Mouse (Mus musculus): ENCODE data around the gene Socs3. TPM values are rescaled to one million over a fixed set of nuclear protein-coding genes. Genes with fewer than 3 reads are reported as not detected.

Socs3 gene
- polyA plus RNA-seq, 1 experiment from 2014 or later = 11.7 TPM

GRCm38 (mm10) chr11:117975211-117975967 is 5.5 kb upstream of the Socs3 start:
- H3K36me3 ChIP-seq (ENCODE audit: control insufficient read depth, insufficient read depth) = no peaks in the 10 kb centered on the region
- no peaks in the 10 kb centered on the region for H3K27me3 ChIP-seq (replicated peaks; ENCODE audit: control insufficient read depth, insufficient read depth, low read length)
- H3K9ac ChIP-seq (replicated peaks; ENCODE audit: low read depth, low read length) = no peak overlapping the region
- WGBS = 4% methylated on average over 18 of the region's 18 CpGs
- H3K4me2 ChIP-seq (ENCODE audit: low read length) = no peak overlapping the region
- H3K4me1 ChIP-seq (replicated peaks; ENCODE audit: control insufficient read depth, insufficient read depth, low read length) = peaks cover 18% of the 10 kb centered on the region
- ATAC-seq = no peak
- no peaks in the 10 kb centered on the region for H3K9me3 ChIP-seq (ENCODE audit: control insufficient read depth, low read length)
- H3K27ac ChIP-seq (ENCODE audit: low read length) = no peak overlapping the region
- H3K4me3 ChIP-seq (replicated peaks; ENCODE audit: low read length) = no peak overlapping the region

GRCm38 (mm10) chr11:117974327-117975125 is 4.7 kb upstream of the Socs3 start:
- Histone ChIP-seq H3K9ac (replicated peaks; ENCODE audit: low read depth, low read length) (no peak overlapping the region), H3K4me1 (replicated peaks; ENCODE audit: control insufficient read depth, insufficient read depth, low read length) (peaks cover 18% of the 10 kb centered on the region), H3K27me3 (replicated peaks; ENCODE audit: control insufficient read depth, insufficient read depth, low read length) (no peaks in the 10 kb centered on the region), H3K27ac (ENCODE audit: low read length) (no peak overlapping the region), H3K4me3 (replicated peaks; ENCODE audit: low read length) (no peak overlapping the region), H3K9me3 (ENCODE audit: control insufficient read depth, low read length) (no peaks in the 10 kb centered on the region), H3K4me2 (ENCODE audit: low read length) (no peak overlapping the region), H3K36me3 (ENCODE audit: control insufficient read depth, insufficient read depth) (no peaks in the 10 kb centered on the region)
- no peak for ATAC-seq
- 32% methylated on average over 14 of the region's 14 CpGs for WGBS

GRCm38 (mm10) chr11:117973569-117973968 is 3.7 kb upstream of the Socs3 start:
- ATAC-seq = no peak
- Histone ChIP-seq H3K36me3 (ENCODE audit: control insufficient read depth, insufficient read depth) (no peaks in the 10 kb centered on the region), H3K4me3 (replicated peaks; ENCODE audit: low read length) (no peak overlapping the region), H3K27me3 (replicated peaks; ENCODE audit: control insufficient read depth, insufficient read depth, low read length) (no peaks in the 10 kb centered on the region), H3K4me2 (ENCODE audit: low read length) (no peak overlapping the region), H3K9ac (replicated peaks; ENCODE audit: low read depth, low read length) (no peak overlapping the region), H3K4me1 (replicated peaks; ENCODE audit: control insufficient read depth, insufficient read depth, low read length) (peaks cover 20% of the 10 kb centered on the region), H3K9me3 (ENCODE audit: control insufficient read depth, low read length) (no peaks in the 10 kb centered on the region), H3K27ac (ENCODE audit: low read length) (no peak overlapping the region)
- WGBS = 42% methylated on average over 5 of the region's 5 CpGs

GRCm38 (mm10) chr11:117972656-117973558 is 3.1 kb upstream of the Socs3 start:
- Histone ChIP-seq H3K4me1 (replicated peaks; ENCODE audit: control insufficient read depth, insufficient read depth, low read length) (peaks cover 25% of the 10 kb centered on the region), H3K9me3 (ENCODE audit: control insufficient read depth, low read length) (no peaks in the 10 kb centered on the region), H3K4me2 (ENCODE audit: low read length) (no peak overlapping the region), H3K27me3 (replicated peaks; ENCODE audit: control insufficient read depth, insufficient read depth, low read length) (no peaks in the 10 kb centered on the region), H3K9ac (replicated peaks; ENCODE audit: low read depth, low read length) (no peak overlapping the region), H3K27ac (ENCODE audit: low read length) (no peak overlapping the region), H3K36me3 (ENCODE audit: control insufficient read depth, insufficient read depth) (no peaks in the 10 kb centered on the region), H3K4me3 (replicated peaks; ENCODE audit: low read length) (no peak overlapping the region)
- 59% methylated on average over 11 of the region's 11 CpGs for WGBS
- ATAC-seq = no peak

GRCm38 (mm10) chr11:117971646-117972242 is 1.9 kb upstream of the Socs3 start:
- H3K4me3 ChIP-seq (replicated peaks; ENCODE audit: low read length) = no peak overlapping the region
- peaks cover 37% of the 10 kb centered on the region for H3K4me1 ChIP-seq (replicated peaks; ENCODE audit: control insufficient read depth, insufficient read depth, low read length)
- no peaks in the 10 kb centered on the region for H3K36me3 ChIP-seq (ENCODE audit: control insufficient read depth, insufficient read depth)
- no peak overlapping the region for H3K9ac ChIP-seq (replicated peaks; ENCODE audit: low read depth, low read length)
- 65% methylated on average over 2 of the region's 2 CpGs for WGBS
- H3K9me3 ChIP-seq (ENCODE audit: control insufficient read depth, low read length) = no peaks in the 10 kb centered on the region
- H3K27me3 ChIP-seq (replicated peaks; ENCODE audit: control insufficient read depth, insufficient read depth, low read length) = no peaks in the 10 kb centered on the region
- no peak overlapping the region for H3K27ac ChIP-seq (ENCODE audit: low read length)
- no peak for ATAC-seq
- no peak overlapping the region for H3K4me2 ChIP-seq (ENCODE audit: low read length)

- peaks cover 38% of the 10 kb centered on the region for H3K4me1 ChIP-seq (replicated peaks; ENCODE audit: control insufficient read depth, insufficient read depth, low read length)
- no peak overlapping the region for H3K4me3 ChIP-seq (replicated peaks; ENCODE audit: low read length)
- no peak for ATAC-seq
- no peak overlapping the region for H3K9ac ChIP-seq (replicated peaks; ENCODE audit: low read depth, low read length)
- no peaks in the 10 kb centered on the region for H3K27me3 ChIP-seq (replicated peaks; ENCODE audit: control insufficient read depth, insufficient read depth, low read length)
- no peaks in the 10 kb centered on the region for H3K9me3 ChIP-seq (ENCODE audit: control insufficient read depth, low read length)
- H3K27ac ChIP-seq (ENCODE audit: low read length) = no peak overlapping the region
- 67% methylated on average over 5 of the region's 6 CpGs for WGBS
- H3K36me3 ChIP-seq (ENCODE audit: control insufficient read depth, insufficient read depth) = no peaks in the 10 kb centered on the region
- H3K4me2 ChIP-seq (ENCODE audit: low read length) = no peak overlapping the region
Observed at GRCm38 (mm10) chr11:117971100-117971499, 1.3 kb upstream of the Socs3 start.

GRCm38 (mm10) chr11:117969100-117969944 is 525 bp downstream of the Socs3 start:
- peak overlapping the region; percentile 90 for H3K4me2 ChIP-seq (ENCODE audit: low read length)
- H3K27ac ChIP-seq (ENCODE audit: low read length) = peak overlapping the region; percentile 88
- under 1% methylated on average over 54 of the region's 65 CpGs for WGBS
- no peaks in the 10 kb centered on the region for H3K27me3 ChIP-seq (replicated peaks; ENCODE audit: control insufficient read depth, insufficient read depth, low read length)
- H3K4me3 ChIP-seq (replicated peaks; ENCODE audit: low read length) = peak overlapping the region; percentile 79
- peaks cover 36% of the 10 kb centered on the region for H3K4me1 ChIP-seq (replicated peaks; ENCODE audit: control insufficient read depth, insufficient read depth, low read length)
- no peaks in the 10 kb centered on the region for H3K9me3 ChIP-seq (ENCODE audit: control insufficient read depth, low read length)
- H3K36me3 ChIP-seq (ENCODE audit: control insufficient read depth, insufficient read depth) = no peaks in the 10 kb centered on the region
- peak; percentile 90 for ATAC-seq
- H3K9ac ChIP-seq (replicated peaks; ENCODE audit: low read depth, low read length) = peak overlapping the region; percentile 80

GRCm38 (mm10) chr11:117968716-117969099 is 1.1 kb downstream of the Socs3 start:
- WGBS = 0% methylated on average over 31 of the region's 34 CpGs
- Histone ChIP-seq H3K9me3 (ENCODE audit: control insufficient read depth, low read length) (no peaks in the 10 kb centered on the region), H3K9ac (replicated peaks; ENCODE audit: low read depth, low read length) (peak overlapping the region; percentile 80), H3K36me3 (ENCODE audit: control insufficient read depth, insufficient read depth) (no peaks in the 10 kb centered on the region), H3K4me2 (ENCODE audit: low read length) (peak overlapping the region; percentile 90), H3K4me3 (replicated peaks; ENCODE audit: low read length) (peak overlapping the region; percentile 79), H3K4me1 (replicated peaks; ENCODE audit: control insufficient read depth, insufficient read depth, low read length) (peaks cover 42% of the 10 kb centered on the region), H3K27ac (ENCODE audit: low read length) (peak overlapping the region; percentile 88), H3K27me3 (replicated peaks; ENCODE audit: control insufficient read depth, insufficient read depth, low read length) (no peaks in the 10 kb centered on the region)
- peak; percentile 46 for ATAC-seq

All from forebrain, embryonic 16.5 days (tissue).